Mouse (Mus musculus) kidney, embryonic 14.5 days (tissue): ENCODE results near the gene Prickle3. TPM values are rescaled to one million over a fixed set of nuclear protein-coding genes. Genes with fewer than 3 reads are reported as not detected.
"Not testable (repeated sequence)": the region's sequence is repeated elsewhere in the genome, so short reads cannot be mapped to it uniquely, and the experiment has no call there.

Experiments used
- ATAC-seq: fragments of 200-750 bp; cut with Nextera tagmentation; 2 replicates; pipeline ENCODE4 v1.8.0; 2017; ENCODE audit warnings: moderate number of reproducible peaks, mild to moderate bottlenecking, moderate TSS enrichment, moderate library complexity; ENCODE audit not compliant: low FRiP score, low TSS enrichment
- H3K27ac ChIP-seq: fragments of 300-500 bp; sonication (generic); 2 replicates; pipeline ENCODE4 v1.5.1; 2014; ENCODE audit warnings: low read depth, mild to moderate bottlenecking, low read length, moderate library complexity, mixed read lengths
- H3K27me3 ChIP-seq: fragments of 300-500 bp; sonication (generic); 2 replicates; pipeline ENCODE4 v1.6.1; 2014; ENCODE audit warnings: mild to moderate bottlenecking, low read length; ENCODE audit not compliant: control insufficient read depth, insufficient read depth
- H3K36me3 ChIP-seq: fragments of 300-500 bp; sonication (generic); 2 replicates; pipeline ENCODE4 v1.6.1; 2014; ENCODE audit warnings: low read length, mixed read lengths; ENCODE audit not compliant: control insufficient read depth, insufficient read depth
- H3K4me1 ChIP-seq: fragments of 300-500 bp; sonication (generic); 2 replicates; pipeline ENCODE4 v1.6.1; 2014; ENCODE audit warnings: low read length, mixed read lengths; ENCODE audit not compliant: control insufficient read depth, insufficient read depth
- H3K4me2 ChIP-seq: fragments of 300-500 bp; sonication (generic); replicated peaks from 2 replicates; pipeline ENCODE4 v1.6.1; 2014; ENCODE audit warnings: low read depth, mild to moderate bottlenecking, low read length
- H3K4me3 ChIP-seq: fragments of 300-500 bp; sonication (generic); 2 replicates; pipeline ENCODE4 v1.5.1; 2014; ENCODE audit warnings: mild to moderate bottlenecking, low read length
- H3K9ac ChIP-seq: fragments of 300-500 bp; sonication (generic); 2 replicates; pipeline ENCODE4 v1.6.1; 2014; ENCODE audit warnings: low read depth, mild to moderate bottlenecking, low read length, moderate library complexity
- H3K9me3 ChIP-seq: fragments of 300-500 bp; sonication (generic); 2 replicates; pipeline ENCODE4 v1.6.1; 2016; ENCODE audit warnings: low read length; ENCODE audit not compliant: control insufficient read depth
- WGBS: fragments of 180-500 bp; shearing (Covaris S2); extraction: QIAGEN DNeasy Blood & Tissue Kit; methylation state at CpG from one replicate; pipeline ENCODE4 v1.1.7; 2014; 5-methylcytosine and 5-hydroxymethylcytosine counted together
- polyA plus RNA-seq: library from polyadenylated mRNA; unstranded; fragments of >200 nt; fragmentation: Nextera tagmentation; extraction: Ambion mirVana; gene quantifications from 2 replicates; pipeline ENCODE4 v1.2.1, GENCODE M21; 2014

The Prickle3 gene
- polyA plus RNA-seq, 1 experiment from 2014 or later: 9.7 TPM

- ATAC-seq: peak; percentile 97
- 21% methylated on average over 27 of the region's 60 CpGs for WGBS
- not testable (repeated sequence) for H3K27ac ChIP-seq, H3K9me3 ChIP-seq, H3K27me3 ChIP-seq, H3K4me1 ChIP-seq, H3K36me3 ChIP-seq
- Histone ChIP-seq H3K9ac (peak within 1 kb of the TSS; percentile 48; the same call in 1 of the 2 replicates), H3K4me2 (peak within 1 kb of the TSS; percentile 36), H3K4me3 (peak within 1 kb of the TSS; percentile 33; the same call in 1 of the 2 replicates)
Measured at GRCm38 (mm10) chrX:7714135-7714899, 57.3 kb downstream of the Prickle3 start, which contains the start of gene Wdr45. Gene Wdr45 (plus strand): TSS chrX:7714333.

- H3K4me3 ChIP-seq, H3K27ac ChIP-seq, H3K27me3 ChIP-seq, ATAC-seq, H3K9me3 ChIP-seq, H3K9ac ChIP-seq, H3K4me1 ChIP-seq, H3K36me3 ChIP-seq, H3K4me2 ChIP-seq: not testable (repeated sequence)
- 42% methylated on average over 1 of the region's 1 CpGs for WGBS
Measured at GRCm38 (mm10) chrX:7716058-7716457, 59.0 kb downstream of the Prickle3 start.

Other genes with a start within 250 kb of the Prickle3 start
- gene Foxp3, start 83.6 kb upstream of the Prickle3 start, polyA plus RNA-seq: 0.07 and 0.36 TPM in 2 replicates
- gene Ppp1r3f, start 83.0 kb upstream of the Prickle3 start, polyA plus RNA-seq: 1.9 and 2.4 TPM in 2 replicates
- 25.2 and 32.6 TPM in 2 replicates for gene Ccdc22, start 51.7 kb upstream of the Prickle3 start, polyA plus RNA-seq
- gene Cacna1f, start 50.2 kb upstream of the Prickle3 start, polyA plus RNA-seq: 0.04 TPM in 1 of 2 replicates, not detected in the other
- 1.4 and 1.5 TPM in 2 replicates for gene Syp, start 18.8 kb upstream of the Prickle3 start, polyA plus RNA-seq
- gene Plp2, start 14.1 kb downstream of the Prickle3 start, polyA plus RNA-seq: 188 and 190 TPM in 2 replicates
- gene Magix, start 24.0 kb downstream of the Prickle3 start, polyA plus RNA-seq: 0.28 and 0.29 TPM in 2 replicates
- gene Gpkow, start 39.9 kb downstream of the Prickle3 start, polyA plus RNA-seq: 21.3 and 47.4 TPM in 2 replicates
- gene Wdr45, start 57.1 kb downstream of the Prickle3 start, polyA plus RNA-seq: 26.0 and 34.0 TPM in 2 replicates
- 0.23 TPM in 1 of 2 replicates, not detected in the other for gene Gm45208, start 65.0 kb downstream of the Prickle3 start, polyA plus RNA-seq
- gene Praf2, start 71.2 kb downstream of the Prickle3 start, polyA plus RNA-seq: 74.5 and 80.1 TPM in 2 replicates
- 15.6 and 21.5 TPM in 2 replicates for gene Ccdc120, start 93.6 kb downstream of the Prickle3 start, polyA plus RNA-seq
- gene Tfe3, start 105.3 kb downstream of the Prickle3 start, polyA plus RNA-seq: 19.7 and 25.6 TPM in 2 replicates
- 34.5 and 35.8 TPM in 2 replicates for gene Gripap1, start 132.5 kb downstream of the Prickle3 start, polyA plus RNA-seq
- gene Kcnd1, start 165.0 kb downstream of the Prickle3 start, polyA plus RNA-seq: 1.7 and 2.6 TPM in 2 replicates
- gene Otud5, start 184.1 kb downstream of the Prickle3 start, polyA plus RNA-seq: 29.6 and 29.8 TPM in 2 replicates
- gene Pim2, start 221.0 kb downstream of the Prickle3 start, polyA plus RNA-seq: 6.7 and 8.1 TPM in 2 replicates
- 12.6 and 14.1 TPM in 2 replicates for gene Slc35a2, start 226.8 kb downstream of the Prickle3 start, polyA plus RNA-seq
- 102 and 113 TPM in 2 replicates for gene Pqbp1, start 242.0 kb downstream of the Prickle3 start, polyA plus RNA-seq
- gene Timm17b, start 242.1 kb downstream of the Prickle3 start, polyA plus RNA-seq: 173 and 218 TPM in 2 replicates